Mouse (Mus musculus) leukemia stem cell, adult 10-12 weeks (primary cell): ENCODE data around the gene Mtmr2. TPM values are rescaled to one million over a fixed set of nuclear protein-coding genes. Genes with fewer than 3 reads are reported as not detected.

Experiments used
- polyA plus RNA-seq: library from polyadenylated mRNA; stranded (reverse); fragments of >175 nt; gene quantifications from 2 replicates; pipeline ENCODE4 v1.2.3, GENCODE M21; 2012; ENCODE audit warnings: low replicate concordance

The Mtmr2 gene
- 9.6 and 15.9 TPM in 2 replicates for polyA plus RNA-seq

DNA sequence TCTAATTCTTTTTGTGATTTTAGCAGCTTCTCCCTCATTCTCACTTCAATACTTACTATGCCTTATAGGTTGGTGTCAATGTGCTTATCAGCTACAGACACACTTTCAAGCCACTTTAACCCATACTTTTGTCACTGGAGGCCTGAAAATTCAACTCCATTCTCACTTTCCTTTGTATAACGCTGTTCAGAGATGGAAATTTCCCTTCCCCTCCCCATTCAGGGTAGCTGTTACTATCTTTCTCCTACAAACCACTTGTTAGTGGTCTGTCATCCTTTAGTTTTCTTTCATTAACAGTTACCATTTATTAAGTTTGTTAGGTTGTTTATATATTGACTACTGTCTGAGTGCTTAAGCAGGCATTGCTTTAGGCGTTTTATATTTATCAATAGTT, at the start of gene Mtmr2:
Mtmr2 (plus strand) TSS at position 7 of the 394 bp plus-strand sequence.

DNA sequence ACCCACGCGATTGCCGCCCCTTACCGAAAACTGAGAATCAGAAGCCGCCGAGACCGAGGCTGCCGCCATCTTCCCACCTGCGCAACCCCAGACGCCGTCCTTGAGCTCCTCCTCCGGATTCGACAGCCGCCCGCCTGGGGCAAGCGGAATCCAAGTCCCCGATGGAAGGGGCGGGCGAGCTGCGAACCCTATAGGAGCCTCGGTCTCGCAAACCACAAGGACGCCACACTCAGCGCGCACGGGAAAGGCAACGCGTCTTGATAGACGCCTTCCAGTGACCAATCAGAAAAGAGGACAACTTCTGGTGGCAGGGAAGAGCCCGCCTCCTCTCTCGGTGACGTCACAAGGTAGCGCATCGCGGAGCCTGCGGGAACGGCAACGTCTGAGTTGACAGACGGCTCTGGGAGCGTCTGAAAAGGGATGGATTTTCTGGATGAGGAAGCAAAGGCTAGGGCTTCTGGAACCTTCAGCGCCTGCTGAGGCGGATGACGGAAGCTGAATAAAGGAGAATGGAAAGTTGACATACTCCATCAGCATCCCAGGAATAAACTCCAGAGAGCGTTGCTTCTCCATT, 78.7 kb downstream of the Mtmr2 start, which contains the start of gene Cep57:
Cep57 (minus strand) TSS at position 276 of the 574 bp plus-strand sequence.

DNA sequence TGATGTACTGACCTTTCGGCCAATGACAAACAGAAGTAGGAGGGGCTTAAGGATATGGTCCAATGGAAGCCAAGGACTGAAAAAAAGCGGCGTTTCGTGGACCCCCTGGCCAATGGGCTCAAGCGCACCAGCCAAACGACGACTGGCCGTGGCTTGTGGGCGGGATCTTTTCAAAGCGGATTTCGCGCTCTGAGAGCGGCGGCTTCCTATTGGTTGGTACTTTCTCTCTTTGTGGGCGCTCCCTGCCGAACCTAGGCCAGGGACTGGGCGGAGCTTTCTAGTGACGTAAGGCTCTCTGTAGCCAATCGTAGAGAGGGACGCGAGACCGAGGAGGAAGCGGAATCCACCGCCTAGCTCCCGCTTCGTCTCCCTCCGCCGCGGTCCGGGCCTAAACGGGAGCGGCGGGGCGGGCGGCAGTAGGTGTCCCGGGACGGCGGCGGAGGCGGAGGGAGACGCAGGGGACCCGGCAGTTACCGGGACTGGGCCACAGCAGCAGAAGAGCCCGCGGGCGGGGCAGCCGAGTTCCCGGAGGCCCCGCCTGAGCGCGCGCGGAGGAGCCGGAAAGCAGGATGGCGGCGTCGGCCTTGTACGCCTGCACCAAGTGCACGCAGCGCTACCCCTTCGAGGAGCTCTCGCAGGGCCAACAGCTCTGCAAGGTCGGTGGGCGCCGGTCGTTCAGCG, 79.3 kb downstream of the Mtmr2 start, which contains the start of gene Fam76b:
Fam76b (plus strand) TSS at position 311 of the 681 bp plus-strand sequence.

Other genes starting within 250 kb of the Mtmr2 start
- 10.8 and 26.9 TPM in 2 replicates for gene Cep57, start 78.7 kb downstream of the Mtmr2 start, polyA plus RNA-seq
- gene Fam76b, start 79.3 kb downstream of the Mtmr2 start, polyA plus RNA-seq: 15.4 and 20.9 TPM in 2 replicates